Mouse (Mus musculus): ENCODE data around the gene Tmf1. TPM values are rescaled to one million over a fixed set of nuclear protein-coding genes. Genes with fewer than 3 reads are reported as not detected.

Gene Tmf1
- total and polyA plus RNA-seq, 2 experiments from 2014 or later, result 8.1 to 29.1 TPM

- peaks cover 12% of the 10 kb centered on the region for H3K4me1 ChIP-seq (ENCODE audit: control insufficient read depth, insufficient read depth)
- no peaks in the 10 kb centered on the region for H3K27me3 ChIP-seq (ENCODE audit: control insufficient read depth, insufficient read depth, low read length)
- H3K9ac ChIP-seq (replicated peaks; ENCODE audit: low read depth, low read length), result peak within 1 kb of the TSS; percentile 95
- WGBS, result 0% methylated on average over 50 of the region's 56 CpGs
- peak within 1 kb of the TSS; percentile 91 for H3K4me3 ChIP-seq (ENCODE audit: low read depth, low read length)
- TF ChIP-seq CTCF (IDR thresholded peaks at IDR 0.05; ENCODE audit: low read depth), result peak; percentile 35
- TF ChIP-seq EP300 (IDR thresholded peaks at IDR 0.05; ENCODE audit: low read depth), result no peak
- ATAC-seq (ENCODE audit: insufficient read depth, low read depth) (peak; percentile 81), DNase-seq (ENCODE audit: low spot score) (peak; percentile 69)
- no peaks in the 10 kb centered on the region for H3K9me3 ChIP-seq (replicated peaks; ENCODE audit: control insufficient read depth, low read length)
- H3K36me3 ChIP-seq (replicated peaks; ENCODE audit: control insufficient read depth, insufficient read depth, low read length), result peaks cover 13% of the 10 kb centered on the region
- peak within 1 kb of the TSS; percentile 91 for H3K27ac ChIP-seq (ENCODE audit: low read depth)
- peak within 1 kb of the TSS; percentile 98 for H3K4me2 ChIP-seq (ENCODE audit: low read depth, low read length)
Measured at GRCm38 (mm10) chr6:97148383-97149251, 30.3 kb downstream of the Tmf1 start, which contains the start of gene Eogt. Gene Eogt (minus strand): TSS chr6:97149182.

GRCm38 (mm10) chr6:97147755-97148382 lies 31.1 kb downstream of the Tmf1 start:
- TF ChIP-seq CTCF (IDR thresholded peaks at IDR 0.05; ENCODE audit: low read depth) (no peak), EP300 (IDR thresholded peaks at IDR 0.05; ENCODE audit: low read depth) (no peak)
- DNase-seq (ENCODE audit: low spot score) (peak; percentile 34), ATAC-seq (ENCODE audit: insufficient read depth, low read depth) (no peak; the same call in 1 of the 2 replicates)
- no peaks in the 10 kb centered on the region for H3K9me3 ChIP-seq (replicated peaks; ENCODE audit: control insufficient read depth, low read length)
- H3K4me2 ChIP-seq (ENCODE audit: low read depth, low read length), result peak overlapping the region; percentile 98
- peak overlapping the region; percentile 91 for H3K27ac ChIP-seq (ENCODE audit: low read depth)
- 10% methylated on average over 18 of the region's 18 CpGs for WGBS
- H3K27me3 ChIP-seq (ENCODE audit: control insufficient read depth, insufficient read depth, low read length), result no peaks in the 10 kb centered on the region
- peak overlapping the region; percentile 95 for H3K9ac ChIP-seq (replicated peaks; ENCODE audit: low read depth, low read length)
- peaks cover 14% of the 10 kb centered on the region; the same call in 1 of the 2 replicates for H3K36me3 ChIP-seq (replicated peaks; ENCODE audit: control insufficient read depth, insufficient read depth, low read length)
- H3K4me1 ChIP-seq (ENCODE audit: control insufficient read depth, insufficient read depth), result peaks cover 12% of the 10 kb centered on the region
- H3K4me3 ChIP-seq (ENCODE audit: low read depth, low read length), result peak overlapping the region; percentile 91

- DNase-seq (ENCODE audit: low spot score) (no peak), ATAC-seq (ENCODE audit: insufficient read depth, low read depth) (no peak)
- Histone ChIP-seq H3K27me3 (ENCODE audit: control insufficient read depth, insufficient read depth, low read length) (no peaks in the 10 kb centered on the region), H3K4me1 (ENCODE audit: control insufficient read depth, insufficient read depth) (peaks cover 12% of the 10 kb centered on the region), H3K27ac (ENCODE audit: low read depth) (no peak overlapping the region), H3K4me2 (ENCODE audit: low read depth, low read length) (no peak overlapping the region), H3K36me3 (replicated peaks; ENCODE audit: control insufficient read depth, insufficient read depth, low read length) (peaks cover 29% of the 10 kb centered on the region), H3K9me3 (replicated peaks; ENCODE audit: control insufficient read depth, low read length) (no peaks in the 10 kb centered on the region), H3K4me3 (ENCODE audit: low read depth, low read length) (no peak overlapping the region), H3K9ac (replicated peaks; ENCODE audit: low read depth, low read length) (no peak overlapping the region)
- WGBS, result 88% methylated on average over 7 of the region's 7 CpGs
- no peak for TF ChIP-seq CTCF (IDR thresholded peaks at IDR 0.05; ENCODE audit: low read depth)
- TF ChIP-seq EP300 (IDR thresholded peaks at IDR 0.05; ENCODE audit: low read depth), result no peak
Measured at GRCm38 (mm10) chr6:97145156-97145555, 33.8 kb downstream of the Tmf1 start.

- no peak overlapping the region for H3K9ac ChIP-seq (replicated peaks; ENCODE audit: low read depth, low read length)
- no peaks in the 10 kb centered on the region for H3K9me3 ChIP-seq (replicated peaks; ENCODE audit: control insufficient read depth, low read length)
- peaks cover 12% of the 10 kb centered on the region for H3K4me1 ChIP-seq (ENCODE audit: control insufficient read depth, insufficient read depth)
- 43% methylated on average over 7 of the region's 7 CpGs for WGBS
- no peak for TF ChIP-seq CTCF (IDR thresholded peaks at IDR 0.05; ENCODE audit: low read depth)
- H3K27me3 ChIP-seq (ENCODE audit: control insufficient read depth, insufficient read depth, low read length), result no peaks in the 10 kb centered on the region
- no peak overlapping the region for H3K4me2 ChIP-seq (ENCODE audit: low read depth, low read length)
- no peak for DNase-seq (ENCODE audit: low spot score)
- ATAC-seq (ENCODE audit: insufficient read depth, low read depth), result no peak
- peak overlapping the region; percentile 22; the same call in 1 of the 2 replicates for H3K27ac ChIP-seq (ENCODE audit: low read depth)
- H3K36me3 ChIP-seq (replicated peaks; ENCODE audit: control insufficient read depth, insufficient read depth, low read length), result peaks cover 37% of the 10 kb centered on the region
- no peak overlapping the region for H3K4me3 ChIP-seq (ENCODE audit: low read depth, low read length)
Measured at GRCm38 (mm10) chr6:97144359-97144758, 34.6 kb downstream of the Tmf1 start.

GRCm38 (mm10) chr6:97142611-97143010 lies 36.3 kb downstream of the Tmf1 start:
- DNase-seq (ENCODE audit: low spot score) (no peak), ATAC-seq (ENCODE audit: insufficient read depth, low read depth) (0 out of 2 replicates have a peak, but pooled peaks have one; percentile 6)
- Histone ChIP-seq H3K9me3 (replicated peaks; ENCODE audit: control insufficient read depth, low read length) (no peaks in the 10 kb centered on the region), H3K4me3 (ENCODE audit: low read depth, low read length) (no peak overlapping the region), H3K9ac (replicated peaks; ENCODE audit: low read depth, low read length) (no peak overlapping the region), H3K4me1 (ENCODE audit: control insufficient read depth, insufficient read depth) (peaks cover 8% of the 10 kb centered on the region), H3K4me2 (ENCODE audit: low read depth, low read length) (no peak overlapping the region), H3K27me3 (ENCODE audit: control insufficient read depth, insufficient read depth, low read length) (no peaks in the 10 kb centered on the region), H3K27ac (ENCODE audit: low read depth) (no peak overlapping the region), H3K36me3 (replicated peaks; ENCODE audit: control insufficient read depth, insufficient read depth, low read length) (peaks cover 37% of the 10 kb centered on the region)
- WGBS, result 51% methylated on average over 8 of the region's 8 CpGs
- TF ChIP-seq CTCF (IDR thresholded peaks at IDR 0.05; ENCODE audit: low read depth), result no peak
- no peak for TF ChIP-seq EP300 (IDR thresholded peaks at IDR 0.05; ENCODE audit: low read depth)
